Mouse (Mus musculus): ENCODE measurements around the gene Rfc1.

- TF ChIP-seq POLR2A (IDR thresholded peaks at IDR 0.05; ENCODE audit: low read depth, low read length) (no peak), CTCF (IDR thresholded peaks at IDR 0.05; ENCODE audit: extremely low read depth, insufficient read depth, insufficient read length, insufficient replicate concordance) (no peak)
These were observed 10.6 kb downstream of the Rfc1 start for GRCm38 (mm10) chr5:65324758-65325355.
